Mouse (Mus musculus) spleen, adult 2 months (tissue): ENCODE data around the gene Il10.

Source experiments
- CTCF ChIP-seq: fragments of 200-500 bp; IDR thresholded peaks from 2 replicates; pipeline ENCODE4 v1.5.1; 2011; ENCODE audit warnings: mild to moderate bottlenecking, inconsistent platforms; ENCODE audit not compliant: insufficient read depth, insufficient read length, insufficient replicate concordance; ENCODE audit errors: extremely low read depth
- POLR2A ChIP-seq: fragments of 200-500 bp; IDR thresholded peaks from 2 replicates; pipeline ENCODE4 v1.6.1; 2011; ENCODE audit warnings: low read depth, low read length, inconsistent platforms

DNA sequence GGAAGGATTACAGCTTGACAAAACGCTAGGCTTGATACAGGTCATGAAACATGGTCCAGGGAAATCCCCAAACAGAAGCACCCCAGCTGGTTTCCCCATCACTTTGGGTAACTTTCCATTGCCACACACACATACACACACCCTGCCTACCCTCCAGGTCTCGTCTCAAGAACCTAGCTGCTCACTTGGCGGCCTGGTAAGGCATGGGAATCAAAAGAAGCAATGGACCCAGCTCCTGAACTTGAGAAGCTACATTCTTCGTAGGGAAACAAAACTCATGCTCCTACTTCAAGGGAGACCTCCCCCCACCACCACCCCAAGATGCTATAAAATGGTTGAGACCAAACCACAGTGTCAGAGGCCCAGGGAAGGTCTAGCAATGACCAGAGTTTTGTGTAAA is 19.9 kb upstream of the Il10 start:
- TF ChIP-seq POLR2A: no peak
- no peak for TF ChIP-seq CTCF
